Mouse (Mus musculus) lung, adult 2 months (tissue): ENCODE measurements around the gene Adprm.

Source experiments
- CTCF ChIP-seq: fragments of 200-500 bp; IDR thresholded peaks from 2 replicates; pipeline ENCODE4 v1.5.1; 2011; ENCODE audit warnings: mild to moderate bottlenecking, low read length, control low read depth; ENCODE audit not compliant: insufficient read depth
- POLR2A ChIP-seq: fragments of 200-500 bp; IDR thresholded peaks from 2 replicates; pipeline ENCODE4 v1.6.1; 2011; ENCODE audit warnings: low read depth, mild to moderate bottlenecking, control low read depth, low read length, borderline replicate concordance; ENCODE audit errors: extremely low read depth

DNA sequence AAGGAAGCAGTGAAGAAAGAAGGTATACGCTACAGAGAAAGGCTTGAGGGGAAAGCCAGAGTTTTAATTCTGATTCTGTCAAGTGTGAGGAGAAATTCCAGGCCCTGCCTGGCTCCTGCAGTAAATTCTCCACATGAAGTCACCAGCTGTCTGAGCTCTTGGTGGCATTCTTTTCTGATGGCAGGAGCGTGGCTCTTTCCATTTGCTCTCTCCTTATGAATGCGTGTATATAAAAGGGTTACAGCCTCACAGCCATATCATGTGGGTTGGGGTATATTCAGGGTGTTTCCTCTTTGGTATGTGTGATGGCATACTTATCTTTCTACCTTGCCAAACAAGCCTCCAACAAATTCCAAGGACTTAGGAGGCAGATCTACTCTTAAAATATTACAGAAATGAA lies 10.3 kb upstream of the Adprm start:
- no peak for TF ChIP-seq CTCF
- TF ChIP-seq POLR2A: no peak
